Mouse (Mus musculus): ENCODE measurements around the gene Pfas. TPM values are rescaled to one million over a fixed set of nuclear protein-coding genes. Genes with fewer than 3 reads are reported as not detected.

Pfas gene
- polyA plus RNA-seq, 1 experiment from 2014 or later = 31.8 TPM

Other genes starting within 250 kb of the Pfas start
- gene Ndel1, start 136.6 kb downstream of the Pfas start, polyA plus RNA-seq (2014; fragmentation: Nextera tagmentation; extraction: Ambion mirVana) = 53.3 and 55.0 TPM in 2 replicates
- not detected in 2 replicates for gene Rnf222, start 119.9 kb downstream of the Pfas start, polyA plus RNA-seq (2014; fragmentation: Nextera tagmentation; extraction: Ambion mirVana)
- 839 and 854 TPM in 2 replicates for gene Rpl26, start 106.9 kb downstream of the Pfas start, polyA plus RNA-seq (2014; fragmentation: Nextera tagmentation; extraction: Ambion mirVana)
- 0.15 and 0.18 TPM in 2 replicates for gene Odf4, start 81.4 kb downstream of the Pfas start, polyA plus RNA-seq (2014; fragmentation: Nextera tagmentation; extraction: Ambion mirVana)
- gene Arhgef15, start 51.0 kb downstream of the Pfas start, polyA plus RNA-seq (2014; fragmentation: Nextera tagmentation; extraction: Ambion mirVana) = 4.9 and 5.5 TPM in 2 replicates
- 1.6 and 1.8 TPM in 2 replicates for gene Slc25a35, start 40.3 kb downstream of the Pfas start, polyA plus RNA-seq (2014; fragmentation: Nextera tagmentation; extraction: Ambion mirVana)
- gene Rangrf, start 33.3 kb downstream of the Pfas start, polyA plus RNA-seq (2014; fragmentation: Nextera tagmentation; extraction: Ambion mirVana) = 56.0 and 59.3 TPM in 2 replicates
- 48.7 and 59.5 TPM in 2 replicates for gene Ctc1, start 7.5 kb upstream of the Pfas start, polyA plus RNA-seq (2014; fragmentation: Nextera tagmentation; extraction: Ambion mirVana)
- gene Aurkb, start 37.2 kb upstream of the Pfas start, polyA plus RNA-seq (2014; fragmentation: Nextera tagmentation; extraction: Ambion mirVana) = 131 and 141 TPM in 2 replicates
- gene Borcs6, start 51.3 kb upstream of the Pfas start, polyA plus RNA-seq (2014; fragmentation: Nextera tagmentation; extraction: Ambion mirVana) = 9.8 and 11.6 TPM in 2 replicates
- gene Tmem107, start 62.3 kb upstream of the Pfas start, polyA plus RNA-seq (2014; fragmentation: Nextera tagmentation; extraction: Ambion mirVana) = 52.4 and 54.6 TPM in 2 replicates
- gene Vamp2, start 80.0 kb upstream of the Pfas start, polyA plus RNA-seq (2014; fragmentation: Nextera tagmentation; extraction: Ambion mirVana) = 85.1 and 98.1 TPM in 2 replicates
- 5.6 and 7.4 TPM in 2 replicates for gene Per1, start 86.8 kb upstream of the Pfas start, polyA plus RNA-seq (2014; fragmentation: Nextera tagmentation; extraction: Ambion mirVana)
- gene Hes7, start 111.9 kb upstream of the Pfas start, polyA plus RNA-seq (2014; fragmentation: Nextera tagmentation; extraction: Ambion mirVana) = 0.19 and 0.29 TPM in 2 replicates
- 0.21 TPM in 1 of 2 replicates, not detected in the other for gene 9130213A22Rik, start 114.1 kb upstream of the Pfas start, polyA plus RNA-seq (2014; fragmentation: Nextera tagmentation; extraction: Ambion mirVana)
- 0.06 and 0.40 TPM in 2 replicates for gene Aloxe3, start 117.4 kb upstream of the Pfas start, polyA plus RNA-seq (2014; fragmentation: Nextera tagmentation; extraction: Ambion mirVana)
- gene Alox12b, start 148.5 kb upstream of the Pfas start, polyA plus RNA-seq (2014; fragmentation: Nextera tagmentation; extraction: Ambion mirVana) = 0.06 and 0.20 TPM in 2 replicates
- 0.04 TPM in 1 of 2 replicates, not detected in the other for gene Alox8, start 189.4 kb upstream of the Pfas start, polyA plus RNA-seq (2014; fragmentation: Nextera tagmentation; extraction: Ambion mirVana)
- gene Gucy2e, start 228.6 kb upstream of the Pfas start, polyA plus RNA-seq (2014; fragmentation: Nextera tagmentation; extraction: Ambion mirVana) = 0.07 TPM in 1 of 2 replicates, not detected in the other